Mouse (Mus musculus) olfactory bulb, adult 2 months (tissue): ENCODE data around the gene Gpr176.

Experiments used
- CTCF ChIP-seq: fragments of 200-500 bp; IDR thresholded peaks from 2 replicates; pipeline ENCODE4 v1.5.1; 2012; ENCODE audit warnings: low read depth, mild to moderate bottlenecking, low read length, moderate library complexity; ENCODE audit not compliant: insufficient read depth
- POLR2A ChIP-seq: fragments of 200-500 bp; IDR thresholded peaks from 2 replicates; pipeline ENCODE4 v1.6.1; 2012; ENCODE audit warnings: mild to moderate bottlenecking, low read depth, low read length, moderate library complexity; ENCODE audit not compliant: insufficient read depth

GRCm38 (mm10) chr2:118372561-118372900 is 688 bp downstream of the Gpr176 start:
- no peak for TF ChIP-seq CTCF
- no peak for TF ChIP-seq POLR2A
